Mouse (Mus musculus): ENCODE results near the gene Gtf2f2.

- TF ChIP-seq GATA1 (IDR thresholded peaks at IDR 0.05; ENCODE audit: low read length): no peak
- no peak for TF ChIP-seq TAL1 (IDR thresholded peaks at IDR 0.05; ENCODE audit: low read length)
These were observed 128.8 kb downstream of the Gtf2f2 start for GRCm38 (mm10) chr14:75881856-75882255.

All from erythroblast, embryonic 14.5 days (primary cell).